Comparison of ENCODE assay signal across 7 mouse cellular contexts in genomic region chr1:91460069-91460468, GRCm38 (mm10). TPM values are rescaled to one million over a fixed set of nuclear protein-coding genes. Genes with fewer than 3 reads are reported as not detected.
A peak's percentile ranks its signal among the peaks of the same experiment; 100 is the strongest.
DNase-seq lines count a peak whose midpoint lies in the region; ATAC-seq lines count a peak whose summit lies in the region.

No protein-coding gene starts in this region.

- peaks cover 23% of the 10 kb centered on the region for H3K4me1 ChIP-seq in neural tube, embryonic 11.5 days (ENCODE audit: control insufficient read depth, insufficient read depth, low read length)
- peaks cover 5% of the 10 kb centered on the region; the same call in 1 of the 2 replicates for H3K4me1 ChIP-seq in hindbrain, embryonic 11.5 days (replicated peaks; ENCODE audit: control insufficient read depth, insufficient read depth, low read length)
- H3K4me1 ChIP-seq in liver, embryonic 12.5 days = peaks cover 51% of the 10 kb centered on the region

- H3K36me3 ChIP-seq in neural tube, embryonic 11.5 days (ENCODE audit: control insufficient read depth, insufficient read depth, low read length) = no peaks in the 10 kb centered on the region
- H3K36me3 ChIP-seq in hindbrain, embryonic 11.5 days (ENCODE audit: control insufficient read depth, insufficient read depth, low read length) = no peaks in the 10 kb centered on the region
- H3K36me3 ChIP-seq in liver, embryonic 12.5 days = no peaks in the 10 kb centered on the region

- no peaks in the 10 kb centered on the region for H3K9me3 ChIP-seq in neural tube, embryonic 11.5 days (ENCODE audit: control insufficient read depth, low read length)
- H3K9me3 ChIP-seq in hindbrain, embryonic 11.5 days (ENCODE audit: control insufficient read depth, low read length) = no peaks in the 10 kb centered on the region
- no peaks in the 10 kb centered on the region for H3K9me3 ChIP-seq in liver, embryonic 12.5 days (replicated peaks)

- H3K4me2 ChIP-seq in neural tube, embryonic 11.5 days (ENCODE audit: low read depth) = peak overlapping the region; percentile 62
- H3K4me2 ChIP-seq in hindbrain, embryonic 11.5 days (replicated peaks; ENCODE audit: low read depth, low read length) = peak overlapping the region; percentile 69
- H3K4me2 ChIP-seq in liver, embryonic 12.5 days = peak overlapping the region; percentile 94

- no peak for ATAC-seq in neural tube, embryonic 11.5 days (ENCODE audit: insufficient read depth, low FRiP score, low TSS enrichment)
- no peak for ATAC-seq in hindbrain, embryonic 11.5 days (ENCODE audit: low FRiP score)
- ATAC-seq in liver, embryonic 12.5 days = no peak

- 45% methylated on average over 7 of the region's 7 CpGs for WGBS in neural tube, embryonic 11.5 days
- WGBS in hindbrain, embryonic 11.5 days = 41% methylated on average over 7 of the region's 7 CpGs
- WGBS in liver, embryonic 12.5 days (ENCODE audit: insufficient replicate concordance) = 32% methylated on average over 7 of the region's 7 CpGs

- H3K27me3 ChIP-seq in neural tube, embryonic 11.5 days (ENCODE audit: control insufficient read depth, insufficient read depth, low read length) = 0 out of 2 replicates have a peak, but pooled peaks cover 2% of the 10 kb centered on the region
- H3K27me3 ChIP-seq in hindbrain, embryonic 11.5 days (ENCODE audit: control insufficient read depth, insufficient read depth, low read length) = no peaks in the 10 kb centered on the region
- peaks cover 5% of the 10 kb centered on the region for H3K27me3 ChIP-seq in liver, embryonic 12.5 days (replicated peaks)

- H3K9ac ChIP-seq in neural tube, embryonic 11.5 days (ENCODE audit: low read length) = no peak overlapping the region; the same call in 1 of the 2 replicates
- H3K9ac ChIP-seq in hindbrain, embryonic 11.5 days (ENCODE audit: low read depth, low read length) = no peak overlapping the region
- H3K9ac ChIP-seq in liver, embryonic 12.5 days = 0 out of 2 replicates have a peak overlapping the region, but pooled peaks have one; percentile 62

- DNase-seq in neural tube, embryonic 11.5 days (ENCODE audit: low spot score) = no peak
- no peak for DNase-seq in neural tube, embryonic 10.5 days (ENCODE audit: extremely low spot score, low spot score)
- no peak for DNase-seq in hindbrain, embryonic 11.5 days (ENCODE audit: low spot score)
- DNase-seq in natural killer cell, adult 2 months (ENCODE audit: low spot score in 2 of 2) = no peak
- no peak for DNase-seq in frontal cortex, postnatal 14 days (ENCODE audit: low spot score in 2 of 2)
- no peak for DNase-seq in gastrocnemius, postnatal 4 days (ENCODE audit: low spot score in 2 of 2)

- H3K27ac ChIP-seq in neural tube, embryonic 11.5 days (ENCODE audit: low read depth, low read length) = no peak overlapping the region
- H3K27ac ChIP-seq in hindbrain, embryonic 11.5 days (ENCODE audit: low read depth, low read length) = 0 out of 2 replicates have a peak overlapping the region, but pooled peaks have one; percentile 60
- no peak overlapping the region for H3K27ac ChIP-seq in liver, embryonic 12.5 days

- H3K4me3 ChIP-seq in neural tube, embryonic 11.5 days (ENCODE audit: low read depth, low read length) = peak overlapping the region; percentile 61; the same call in 1 of the 2 replicates
- H3K4me3 ChIP-seq in hindbrain, embryonic 11.5 days (ENCODE audit: low read depth, low read length) = peak overlapping the region; percentile 63
- H3K4me3 ChIP-seq in liver, embryonic 12.5 days = peak overlapping the region; percentile 67

RNA-seq across cellular contexts. Expression of gene Per2, which starts 0.9 kb away (rescaled TPM):
- polyA plus RNA-seq in neural tube, embryonic 11.5 days (2014; fragmentation: Nextera tagmentation; extraction: Ambion mirVana) = 3.2 and 4.1 TPM in 2 replicates
- polyA plus RNA-seq in hindbrain, embryonic 11.5 days (2014; fragmentation: Nextera tagmentation; extraction: Ambion mirVana) = 1.7 and 2.8 TPM in 2 replicates
- 2.9 and 3.1 TPM in 2 replicates for polyA plus RNA-seq in liver, embryonic 12.5 days (2016; fragmentation: Nextera tagmentation; extraction: Ambion mirVana)
- 1 to 10 TPM; 7.2 to 8.6 TPM for total RNA-seq in gastrocnemius, postnatal 4 days (2021)

RNA-seq across cellular contexts. Expression of gene Traf3ip1, which starts 34.4 kb away (rescaled TPM):
- polyA plus RNA-seq in neural tube, embryonic 11.5 days (2014; fragmentation: Nextera tagmentation; extraction: Ambion mirVana) = 7.9 and 8.1 TPM in 2 replicates
- 7.3 and 7.7 TPM in 2 replicates for polyA plus RNA-seq in hindbrain, embryonic 11.5 days (2014; fragmentation: Nextera tagmentation; extraction: Ambion mirVana)
- 3.6 and 4.1 TPM in 2 replicates for polyA plus RNA-seq in liver, embryonic 12.5 days (2016; fragmentation: Nextera tagmentation; extraction: Ambion mirVana)
- total RNA-seq in gastrocnemius, postnatal 4 days (2021) = 1 to 10 TPM; 4.4 to 4.5 TPM

RNA-seq across cellular contexts. Expression of gene Hes6, which starts 46.2 kb away (rescaled TPM):
- polyA plus RNA-seq in neural tube, embryonic 11.5 days (2014; fragmentation: Nextera tagmentation; extraction: Ambion mirVana) = 282 and 316 TPM in 2 replicates
- polyA plus RNA-seq in hindbrain, embryonic 11.5 days (2014; fragmentation: Nextera tagmentation; extraction: Ambion mirVana) = 288 and 318 TPM in 2 replicates
- polyA plus RNA-seq in liver, embryonic 12.5 days (2016; fragmentation: Nextera tagmentation; extraction: Ambion mirVana) = 31.9 and 32.4 TPM in 2 replicates
- total RNA-seq in gastrocnemius, postnatal 4 days (2021) = 10 to 100 TPM; 31.2 to 37.4 TPM
